Mouse (Mus musculus): Measurements from ENCODE around the gene Cldn15.
"Not testable (repeated sequence)": the region's sequence is repeated elsewhere in the genome, so short reads cannot be mapped to it uniquely, and the experiment has no call there.

Gene Cldn15

DNA sequence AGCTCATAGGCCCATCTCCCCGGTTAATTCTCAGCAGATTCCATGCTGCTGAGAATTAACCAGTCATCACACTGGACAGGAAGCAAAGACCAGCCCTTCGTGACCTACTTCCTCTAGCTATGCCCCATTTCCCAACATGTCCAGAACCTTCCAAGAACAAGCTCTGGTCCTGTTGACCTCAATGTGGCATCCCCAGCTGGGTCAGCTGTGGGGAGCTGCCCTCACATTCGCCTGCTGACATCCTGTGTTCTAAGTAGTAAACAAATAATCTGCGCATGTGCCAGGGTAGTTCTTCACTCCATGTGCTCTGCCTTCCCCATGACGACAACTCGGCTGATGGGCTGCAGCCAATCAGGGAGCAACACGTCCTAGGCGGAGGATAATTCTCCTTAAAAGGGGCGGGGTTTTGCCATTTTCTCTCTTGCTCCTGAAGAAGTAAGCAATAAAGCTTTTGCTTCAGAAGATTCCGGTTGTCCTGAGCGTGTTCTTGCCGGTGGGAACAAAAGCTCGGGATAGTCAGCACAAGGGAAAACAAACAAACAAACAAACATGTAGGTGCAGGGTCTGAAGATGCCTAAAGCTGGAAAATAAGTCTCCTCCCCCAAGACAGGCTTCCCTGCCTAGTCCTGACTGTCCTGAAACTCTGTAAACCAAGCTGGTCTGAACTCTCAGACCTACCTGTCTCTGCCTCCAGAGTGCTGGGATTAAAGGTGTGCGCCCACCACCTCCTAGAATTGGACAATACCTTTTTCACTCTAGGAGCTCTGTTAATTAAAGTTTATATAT is 16.7 kb upstream of the Cldn15 start:
- DNase-seq (ENCODE audit: low spot score): not testable (repeated sequence)

GRCm38 (mm10) chr5:136950521-136950920 is 15.9 kb upstream of the Cldn15 start:
- DNase-seq (ENCODE audit: low spot score): no peak

DNA sequence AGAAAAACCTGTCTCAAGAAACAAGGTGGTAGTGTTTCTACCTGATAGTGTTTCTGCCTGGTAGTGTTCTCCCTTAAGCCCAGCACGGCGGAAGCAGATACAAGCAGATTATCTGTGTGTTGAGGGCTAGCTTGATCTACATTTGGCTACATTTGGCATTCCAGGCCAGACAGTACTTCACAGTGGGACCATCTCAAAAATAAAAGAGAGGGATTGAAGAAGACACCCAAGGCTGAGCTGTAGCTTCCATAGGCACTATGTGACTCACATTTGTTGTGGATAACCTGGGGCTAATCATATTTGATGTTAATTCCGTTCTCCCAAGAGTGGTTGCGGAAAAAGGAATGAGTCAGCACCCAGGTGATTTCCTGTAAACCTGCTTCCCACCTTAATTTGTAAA is 14.3 kb upstream of the Cldn15 start:
- no peak for DNase-seq (ENCODE audit: low spot score)

GRCm38 (mm10) chr5:136953015-136953414 is 13.4 kb upstream of the Cldn15 start, which contains the start of gene Fis1:
Fis1 (plus strand) TSS chr5:136953275.
- peak; percentile 91 for DNase-seq (ENCODE audit: low spot score)

GRCm38 (mm10) chr5:136953440-136953951 is 12.9 kb upstream of the Cldn15 start:
- no peak for DNase-seq (ENCODE audit: low spot score)

GRCm38 (mm10) chr5:136955622-136956021 is 10.8 kb upstream of the Cldn15 start:
- no peak for DNase-seq (ENCODE audit: low spot score)

GRCm38 (mm10) chr5:136957250-136957649 is 9.2 kb upstream of the Cldn15 start:
- DNase-seq (ENCODE audit: low spot score): no peak

- no peak for DNase-seq (ENCODE audit: low spot score)
Observed at GRCm38 (mm10) chr5:136958991-136959605, 7.3 kb upstream of the Cldn15 start.

DNA sequence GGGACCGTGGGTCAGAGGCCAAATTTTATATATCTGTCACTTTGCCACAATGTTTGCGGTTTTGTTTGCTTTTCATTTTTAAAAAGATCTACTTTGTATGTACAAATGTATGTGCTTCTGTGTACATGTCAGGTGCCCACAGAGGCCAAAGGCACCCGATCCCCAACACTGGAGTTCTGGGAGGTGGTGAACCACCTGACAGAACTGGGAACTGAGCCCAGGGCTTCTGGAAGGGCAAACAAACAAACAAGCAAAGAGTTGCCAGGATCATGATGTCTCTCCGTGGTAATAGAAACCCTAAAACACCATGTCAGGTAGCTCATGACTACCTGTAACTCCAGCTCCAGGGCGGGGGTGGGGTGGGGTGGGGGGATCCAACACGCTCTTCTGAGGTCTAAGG is 6.4 kb upstream of the Cldn15 start:
- no peak for DNase-seq (ENCODE audit: low spot score)

DNA sequence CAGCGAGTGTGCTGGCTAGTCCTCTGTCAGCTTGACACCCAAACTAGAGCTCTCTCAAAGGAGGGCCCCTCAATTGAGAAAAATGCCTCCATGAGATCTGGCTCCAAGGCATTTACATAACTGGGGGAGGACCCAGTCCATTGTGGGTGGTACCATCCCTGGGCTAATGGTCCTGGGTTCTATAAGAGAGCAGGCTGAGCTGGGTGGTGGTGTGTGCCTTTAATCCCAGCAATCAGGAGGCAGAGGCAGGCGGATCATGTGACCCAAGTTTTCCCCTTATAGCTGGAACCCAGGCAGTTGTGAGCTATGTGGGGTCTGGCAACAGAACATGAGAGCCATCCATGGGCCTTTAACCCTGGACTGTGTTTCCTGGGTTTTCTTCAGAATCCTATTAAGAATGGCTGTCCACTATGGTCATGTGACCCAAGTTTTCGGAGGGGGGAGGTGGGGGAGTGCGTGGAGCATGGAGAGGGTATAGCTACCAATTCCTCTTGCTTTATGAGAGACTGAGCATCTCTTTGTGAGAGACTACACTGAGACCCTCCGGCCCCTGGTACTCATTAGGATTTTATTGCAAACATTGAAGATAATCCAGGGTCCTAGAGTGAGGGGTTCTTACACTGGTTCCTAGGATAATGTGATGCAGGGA is 5.0 kb upstream of the Cldn15 start:
- no peak for DNase-seq (ENCODE audit: low spot score)

GRCm38 (mm10) chr5:136961983-136962461 is 4.4 kb upstream of the Cldn15 start:
- peak; percentile 78 for DNase-seq (ENCODE audit: low spot score)

- peak; percentile 74 for DNase-seq (ENCODE audit: low spot score)
Observed at GRCm38 (mm10) chr5:136962501-136962900, 3.9 kb upstream of the Cldn15 start.

GRCm38 (mm10) chr5:136962966-136963540 is 3.4 kb upstream of the Cldn15 start:
- no peak for DNase-seq (ENCODE audit: low spot score)

DNA sequence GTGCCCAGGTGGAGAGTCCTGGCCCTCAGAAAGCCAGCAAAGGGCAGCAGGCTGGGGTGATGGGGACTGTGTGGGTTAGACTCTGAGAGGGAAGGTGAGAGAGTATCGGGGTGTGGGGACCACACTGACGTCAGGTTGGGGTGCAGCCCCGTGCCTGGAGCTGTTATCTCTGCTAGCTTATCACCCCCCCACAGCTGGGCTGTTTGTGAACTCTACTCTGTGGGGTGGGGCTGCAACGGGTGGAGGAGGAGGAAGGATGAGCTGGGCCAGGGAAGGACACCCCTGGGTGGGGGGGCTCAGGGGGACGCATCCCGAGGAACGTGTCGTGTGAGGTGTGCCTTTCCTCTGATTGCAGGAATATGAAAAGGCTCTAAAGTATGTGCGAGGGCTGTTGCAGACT is 1.2 kb upstream of the Cldn15 start:
- DNase-seq (ENCODE audit: low spot score): no peak

DNA sequence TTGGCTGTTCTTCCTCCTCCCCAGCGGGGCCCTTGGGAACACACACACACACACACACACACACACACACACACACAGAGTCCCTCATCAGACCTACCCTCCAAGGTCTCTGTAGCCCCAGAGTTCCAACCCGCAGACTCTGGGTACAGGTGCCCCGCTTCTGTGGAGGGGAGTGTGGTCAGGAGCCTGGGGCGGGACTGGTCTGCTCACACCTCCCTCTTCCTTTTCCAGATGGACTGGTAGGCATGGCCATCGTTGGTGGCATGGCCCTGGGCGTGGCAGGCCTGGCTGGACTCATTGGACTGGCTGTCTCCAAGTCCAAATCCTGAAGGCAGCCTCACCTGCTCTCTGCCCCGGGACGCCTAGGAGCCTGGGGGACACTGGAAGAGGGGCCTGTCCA is 730 bp upstream of the Cldn15 start:
- DNase-seq (ENCODE audit: low spot score): no peak

DNA sequence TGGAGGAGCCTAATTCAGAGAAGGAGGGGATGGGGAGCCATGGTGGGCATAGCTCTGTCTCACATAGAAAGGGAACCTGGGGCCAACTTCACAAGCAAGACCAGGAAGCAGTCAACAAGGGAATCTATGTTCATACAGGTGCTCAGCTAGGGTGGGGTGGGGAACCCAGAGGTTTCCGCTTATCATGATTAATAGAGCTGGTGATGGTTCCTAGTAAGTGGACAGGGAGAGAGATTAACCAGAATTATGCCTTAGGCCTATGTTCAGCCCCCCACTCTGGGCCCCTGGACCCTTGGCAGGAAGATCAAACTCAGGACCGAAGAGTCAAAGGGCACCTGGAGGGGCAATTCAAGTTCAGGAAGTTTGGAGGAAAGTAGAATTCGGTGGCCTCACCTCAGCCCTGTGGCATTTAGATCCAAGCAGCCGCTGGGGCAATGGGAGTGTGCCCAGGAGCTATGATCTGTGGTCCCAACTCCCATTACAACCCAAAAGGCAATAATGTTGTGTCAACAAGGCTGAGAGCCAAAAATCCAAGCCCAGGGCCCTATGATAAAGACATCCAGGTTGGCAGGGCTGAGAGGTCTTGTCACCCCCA is 542 bp downstream of the Cldn15 start:
- no peak for DNase-seq (ENCODE audit: low spot score)

GRCm38 (mm10) chr5:136967592-136967991 is 1.2 kb downstream of the Cldn15 start:
- peak; percentile 49 for DNase-seq (ENCODE audit: low spot score)

DNA sequence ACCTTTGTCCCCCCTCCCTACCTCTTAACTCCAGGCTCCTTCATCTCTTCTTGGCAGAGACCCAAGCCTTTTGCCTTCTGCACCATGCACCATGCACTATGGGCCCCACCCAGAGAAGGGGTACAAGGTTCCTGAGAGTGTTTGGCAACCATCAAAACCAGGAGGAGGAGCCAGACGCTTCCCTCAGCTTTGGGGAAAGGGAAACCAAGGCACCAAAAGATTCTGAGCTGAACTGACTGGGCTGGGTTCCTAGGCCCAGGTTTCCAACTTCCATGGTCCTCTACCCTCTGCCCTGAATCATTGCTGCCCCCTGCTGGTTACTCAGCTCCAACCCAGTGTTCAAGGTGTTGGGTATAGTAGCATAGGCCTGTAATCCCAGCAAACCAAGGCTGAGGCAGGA is 4.3 kb downstream of the Cldn15 start:
- peak; percentile 66 for DNase-seq (ENCODE audit: low spot score)

DNA sequence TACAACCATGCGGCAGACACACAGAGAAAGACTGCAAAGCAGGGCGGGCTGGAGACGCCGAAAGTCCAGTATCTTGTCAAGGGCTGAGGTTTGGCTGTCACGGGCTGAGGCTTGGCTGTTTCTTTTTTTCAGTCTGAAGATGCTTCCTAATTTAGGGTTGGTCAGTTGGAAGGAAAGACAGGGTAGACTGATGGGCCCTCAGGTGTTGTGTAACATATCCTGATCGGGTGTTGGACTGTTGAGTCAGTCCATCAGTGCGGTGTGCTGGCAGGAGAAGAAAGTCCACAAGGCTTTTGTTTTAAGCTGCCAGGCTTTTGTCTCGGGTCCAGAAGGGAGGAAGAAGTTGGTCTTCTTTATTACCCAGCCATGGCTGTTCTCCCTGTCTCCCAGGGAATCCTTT is 7.3 kb downstream of the Cldn15 start:
- no peak for DNase-seq (ENCODE audit: low spot score)

- DNase-seq (ENCODE audit: low spot score): no peak
Observed at GRCm38 (mm10) chr5:136977769-136978168, 11.4 kb downstream of the Cldn15 start.

DNA sequence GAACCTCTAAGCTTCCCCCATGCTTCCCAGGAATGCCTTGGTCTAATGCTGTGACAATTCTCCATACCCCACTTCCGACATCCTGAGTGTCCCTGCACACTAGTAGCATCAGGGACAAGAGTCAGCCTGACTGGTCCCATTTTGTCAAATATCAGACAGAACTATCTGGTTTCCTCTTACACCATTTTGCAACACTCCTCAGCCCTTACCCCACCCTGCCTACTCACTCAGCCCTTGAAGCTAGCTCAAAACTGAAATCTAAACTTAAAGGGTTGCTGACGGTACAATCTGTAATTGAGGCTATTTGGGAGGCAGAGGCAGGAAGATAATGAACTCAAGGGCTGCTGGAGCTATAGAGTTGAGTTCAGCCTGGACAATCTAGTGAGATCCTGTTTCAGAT is 13.3 kb downstream of the Cldn15 start:
- no peak for DNase-seq (ENCODE audit: low spot score)

DNA sequence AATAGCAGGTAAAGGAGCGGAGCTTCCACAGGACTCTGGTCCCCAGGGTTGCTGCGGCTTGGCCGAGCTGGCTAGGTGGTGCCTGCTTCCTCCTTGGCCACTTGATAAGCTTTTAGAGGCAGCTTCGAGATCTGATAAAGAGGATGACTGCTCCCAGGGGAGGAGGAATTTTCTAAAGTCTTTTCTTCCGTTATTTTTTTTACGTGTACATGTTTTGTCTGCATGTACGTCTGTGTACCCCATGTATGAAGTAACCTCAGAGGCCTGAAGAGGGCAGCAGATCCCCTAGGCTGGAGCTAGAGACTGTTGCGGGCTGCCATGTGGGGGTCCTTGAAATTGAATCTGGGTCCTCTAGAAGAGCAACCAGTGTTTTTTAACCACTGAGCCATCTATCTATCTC is 14.6 kb downstream of the Cldn15 start:
- DNase-seq (ENCODE audit: low spot score): no peak
